Mouse (Mus musculus): ENCODE results near the gene Usp40. TPM values are rescaled to one million over a fixed set of nuclear protein-coding genes. Genes with fewer than 3 reads are reported as not detected.

The Usp40 gene
- polyA plus RNA-seq, 1 experiment = 17.7 TPM

- H3K27ac ChIP-seq (ENCODE audit: insufficient read depth, low read length) = no peak overlapping the region
- TF ChIP-seq POLR2A (IDR thresholded peaks at IDR 0.05; ENCODE audit: extremely low read depth, insufficient read depth, low read length) (no peak), CTCF (IDR thresholded peaks at IDR 0.05; ENCODE audit: extremely low read depth, insufficient read depth, low read length) (no peak)
- H3K4me3 ChIP-seq (ENCODE audit: insufficient read depth, low read length) = no peak overlapping the region
- H3K4me1 ChIP-seq (ENCODE audit: control insufficient read depth, insufficient read depth, low read length) = peaks cover 2% of the 10 kb centered on the region; the same call in 1 of the 2 replicates
These were observed 83.5 kb downstream of the Usp40 start for GRCm38 (mm10) chr1:87924888-87925287.

GRCm38 (mm10) chr1:87922666-87923065 is 85.7 kb downstream of the Usp40 start:
- no peak for TF ChIP-seq POLR2A (IDR thresholded peaks at IDR 0.05; ENCODE audit: extremely low read depth, insufficient read depth, low read length)
- TF ChIP-seq CTCF (IDR thresholded peaks at IDR 0.05; ENCODE audit: extremely low read depth, insufficient read depth, low read length) = peak; percentile 48; the same call in 1 of the 2 replicates
- no peak overlapping the region for H3K4me3 ChIP-seq (ENCODE audit: insufficient read depth, low read length)

GRCm38 (mm10) chr1:87920056-87920614 is 88.2 kb downstream of the Usp40 start:
- Histone ChIP-seq H3K4me1 (ENCODE audit: control insufficient read depth, insufficient read depth, low read length) (peaks cover 5% of the 10 kb centered on the region), H3K27ac (ENCODE audit: insufficient read depth, low read length) (no peak overlapping the region), H3K4me3 (ENCODE audit: insufficient read depth, low read length) (no peak overlapping the region)
- TF ChIP-seq CTCF (IDR thresholded peaks at IDR 0.05; ENCODE audit: extremely low read depth, insufficient read depth, low read length) (no peak), POLR2A (IDR thresholded peaks at IDR 0.05; ENCODE audit: extremely low read depth, insufficient read depth, low read length) (no peak)

More at GRCm38 (mm10) chr1:87922666-87923065, 85.7 kb downstream of the Usp40 start:
- peaks cover 5% of the 10 kb centered on the region for H3K4me1 ChIP-seq (ENCODE audit: control insufficient read depth, insufficient read depth, low read length)
- no peak overlapping the region for H3K27ac ChIP-seq (ENCODE audit: insufficient read depth, low read length)

- TF ChIP-seq CTCF (IDR thresholded peaks at IDR 0.05; ENCODE audit: extremely low read depth, insufficient read depth, low read length) = no peak
- no peak for TF ChIP-seq POLR2A (IDR thresholded peaks at IDR 0.05; ENCODE audit: extremely low read depth, insufficient read depth, low read length)
- Histone ChIP-seq H3K4me1 (ENCODE audit: control insufficient read depth, insufficient read depth, low read length) (peaks cover 7% of the 10 kb centered on the region), H3K4me3 (ENCODE audit: insufficient read depth, low read length) (no peak overlapping the region), H3K27ac (ENCODE audit: insufficient read depth, low read length) (no peak overlapping the region)
These were observed 90.3 kb downstream of the Usp40 start for GRCm38 (mm10) chr1:87918061-87918460.

GRCm38 (mm10) chr1:87917361-87917760 is 91.0 kb downstream of the Usp40 start:
- TF ChIP-seq CTCF (IDR thresholded peaks at IDR 0.05; ENCODE audit: extremely low read depth, insufficient read depth, low read length) = no peak
- no peak for TF ChIP-seq POLR2A (IDR thresholded peaks at IDR 0.05; ENCODE audit: extremely low read depth, insufficient read depth, low read length)

GRCm38 (mm10) chr1:87913356-87913755 is 95.0 kb downstream of the Usp40 start:
- H3K27ac ChIP-seq (ENCODE audit: insufficient read depth, low read length) = no peak overlapping the region
- no peak for TF ChIP-seq POLR2A (IDR thresholded peaks at IDR 0.05; ENCODE audit: extremely low read depth, insufficient read depth, low read length)
- no peak for TF ChIP-seq CTCF (IDR thresholded peaks at IDR 0.05; ENCODE audit: extremely low read depth, insufficient read depth, low read length)
- no peak overlapping the region for H3K4me3 ChIP-seq (ENCODE audit: insufficient read depth, low read length)
- H3K4me1 ChIP-seq (ENCODE audit: control insufficient read depth, insufficient read depth, low read length) = peaks cover 7% of the 10 kb centered on the region

More at GRCm38 (mm10) chr1:87917361-87917760, 91.0 kb downstream of the Usp40 start:
- H3K4me1 ChIP-seq (ENCODE audit: control insufficient read depth, insufficient read depth, low read length) = peaks cover 9% of the 10 kb centered on the region
- H3K27ac ChIP-seq (ENCODE audit: insufficient read depth, low read length) = no peak overlapping the region
- no peak overlapping the region for H3K4me3 ChIP-seq (ENCODE audit: insufficient read depth, low read length)

- TF ChIP-seq CTCF (IDR thresholded peaks at IDR 0.05; ENCODE audit: extremely low read depth, insufficient read depth, low read length) (no peak), POLR2A (IDR thresholded peaks at IDR 0.05; ENCODE audit: extremely low read depth, insufficient read depth, low read length) (no peak)
- Histone ChIP-seq H3K27ac (ENCODE audit: insufficient read depth, low read length) (no peak overlapping the region), H3K4me1 (ENCODE audit: control insufficient read depth, insufficient read depth, low read length) (peaks cover 5% of the 10 kb centered on the region), H3K4me3 (ENCODE audit: insufficient read depth, low read length) (no peak overlapping the region)
These were observed 97.9 kb downstream of the Usp40 start for GRCm38 (mm10) chr1:87910428-87910827.

- no peak for TF ChIP-seq CTCF (IDR thresholded peaks at IDR 0.05; ENCODE audit: extremely low read depth, insufficient read depth, low read length)
- TF ChIP-seq POLR2A (IDR thresholded peaks at IDR 0.05; ENCODE audit: extremely low read depth, insufficient read depth, low read length) = no peak
- Histone ChIP-seq H3K4me3 (ENCODE audit: insufficient read depth, low read length) (no peak overlapping the region), H3K27ac (ENCODE audit: insufficient read depth, low read length) (no peak overlapping the region), H3K4me1 (ENCODE audit: control insufficient read depth, insufficient read depth, low read length) (peaks cover 5% of the 10 kb centered on the region)
These were observed 98.8 kb downstream of the Usp40 start for GRCm38 (mm10) chr1:87909565-87909964.

GRCm38 (mm10) chr1:87908736-87909135 is 99.6 kb downstream of the Usp40 start:
- no peak overlapping the region for H3K27ac ChIP-seq (ENCODE audit: insufficient read depth, low read length)
- no peak for TF ChIP-seq CTCF (IDR thresholded peaks at IDR 0.05; ENCODE audit: extremely low read depth, insufficient read depth, low read length)
- H3K4me3 ChIP-seq (ENCODE audit: insufficient read depth, low read length) = no peak overlapping the region
- peaks cover 5% of the 10 kb centered on the region for H3K4me1 ChIP-seq (ENCODE audit: control insufficient read depth, insufficient read depth, low read length)

- Histone ChIP-seq H3K4me1 (ENCODE audit: control insufficient read depth, insufficient read depth, low read length) (peaks cover 3% of the 10 kb centered on the region), H3K27ac (ENCODE audit: insufficient read depth, low read length) (no peak overlapping the region), H3K4me3 (ENCODE audit: insufficient read depth, low read length) (no peak overlapping the region)
- no peak for TF ChIP-seq POLR2A (IDR thresholded peaks at IDR 0.05; ENCODE audit: extremely low read depth, insufficient read depth, low read length)
- TF ChIP-seq CTCF (IDR thresholded peaks at IDR 0.05; ENCODE audit: extremely low read depth, insufficient read depth, low read length) = no peak
These were observed 100.3 kb downstream of the Usp40 start for GRCm38 (mm10) chr1:87908006-87908405.
